Mouse (Mus musculus) c-Kit-positive CD71-negative TER-119-negative erythroid progenitor cells, embryonic 14.5 days (primary cell): ENCODE data around the gene Amz1.

ENCODE experiments used
- DNase-seq: peaks from one replicate; pipeline ENCODE4 v3.0.0-alpha.2; 2013; ENCODE audit warnings: low read depth

Gene Amz1

DNA sequence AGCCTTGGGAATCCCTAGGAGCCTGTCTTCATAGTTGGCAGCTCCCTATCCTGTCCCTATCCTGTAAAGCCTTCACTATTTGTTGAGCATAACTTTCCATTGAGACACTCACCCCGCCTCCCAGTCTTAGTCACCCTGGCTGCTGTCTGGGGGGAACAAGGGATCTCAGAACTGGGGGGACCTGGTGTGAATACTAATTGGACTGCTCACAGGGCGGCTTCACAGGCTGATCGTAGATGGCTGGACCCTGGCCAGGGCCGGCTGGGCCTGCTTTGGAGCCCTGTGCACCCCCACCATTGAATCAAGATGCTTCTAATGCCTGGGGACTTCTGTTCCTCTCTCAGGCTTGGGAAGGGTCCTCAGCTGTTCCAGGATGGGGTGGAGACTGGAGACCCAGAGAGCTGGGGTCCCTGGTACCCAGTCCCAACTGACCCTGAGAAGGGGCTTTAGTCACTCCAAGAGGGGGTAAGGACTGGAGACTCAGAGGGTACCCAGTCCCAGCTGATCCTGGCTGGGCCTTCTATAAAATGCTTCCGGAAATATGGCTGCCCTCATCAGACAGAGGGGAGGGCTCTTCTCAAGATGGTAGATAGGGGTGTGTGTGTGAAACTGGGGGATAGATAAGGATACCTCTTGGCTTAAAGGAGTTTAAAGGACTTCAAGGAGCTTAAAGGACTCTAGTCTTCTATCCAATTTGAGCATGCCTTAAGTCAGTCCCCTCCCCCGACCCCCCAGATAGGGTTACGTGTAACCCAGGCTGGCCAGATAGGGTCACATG is 2.3 kb downstream of the Amz1 start:
- DNase-seq, result no peak

DNA sequence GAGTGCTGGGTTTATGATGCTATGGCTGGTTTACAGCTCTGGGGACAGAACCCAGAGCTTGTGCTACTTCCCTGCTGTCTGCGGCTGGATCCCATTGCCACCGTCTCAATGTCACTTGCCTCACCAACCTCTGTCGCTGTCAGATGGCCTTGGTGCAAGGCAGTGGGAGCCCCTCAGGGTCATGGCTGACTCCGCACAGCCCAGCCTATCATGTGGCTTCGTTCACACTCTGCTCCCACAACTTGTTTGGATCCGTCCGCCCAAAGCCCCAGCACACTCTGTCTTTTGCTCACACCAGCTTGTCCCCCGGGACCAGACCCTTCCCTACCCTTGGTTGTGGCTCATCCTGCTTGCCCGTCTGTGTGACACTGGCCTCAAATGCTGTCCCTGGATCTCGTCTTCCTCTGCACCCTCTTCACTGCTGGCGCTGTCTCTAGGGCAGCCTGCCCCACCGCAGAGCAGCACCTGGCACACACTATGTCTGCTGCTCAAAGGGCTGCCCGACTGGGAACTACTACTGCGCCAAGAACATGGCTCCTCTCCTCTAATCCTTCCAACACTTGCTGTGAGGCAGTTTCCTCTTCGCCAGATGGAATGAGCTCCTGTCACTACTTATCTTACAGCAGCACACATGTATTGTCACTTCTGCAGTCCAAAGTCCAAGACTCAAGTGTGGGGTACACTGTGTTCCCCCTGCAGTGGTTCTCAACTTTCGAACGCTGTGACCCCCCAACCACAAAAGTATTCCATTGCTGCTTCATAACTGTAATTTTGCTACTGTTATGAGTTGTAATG is 3.2 kb downstream of the Amz1 start:
- no peak for DNase-seq

DNA sequence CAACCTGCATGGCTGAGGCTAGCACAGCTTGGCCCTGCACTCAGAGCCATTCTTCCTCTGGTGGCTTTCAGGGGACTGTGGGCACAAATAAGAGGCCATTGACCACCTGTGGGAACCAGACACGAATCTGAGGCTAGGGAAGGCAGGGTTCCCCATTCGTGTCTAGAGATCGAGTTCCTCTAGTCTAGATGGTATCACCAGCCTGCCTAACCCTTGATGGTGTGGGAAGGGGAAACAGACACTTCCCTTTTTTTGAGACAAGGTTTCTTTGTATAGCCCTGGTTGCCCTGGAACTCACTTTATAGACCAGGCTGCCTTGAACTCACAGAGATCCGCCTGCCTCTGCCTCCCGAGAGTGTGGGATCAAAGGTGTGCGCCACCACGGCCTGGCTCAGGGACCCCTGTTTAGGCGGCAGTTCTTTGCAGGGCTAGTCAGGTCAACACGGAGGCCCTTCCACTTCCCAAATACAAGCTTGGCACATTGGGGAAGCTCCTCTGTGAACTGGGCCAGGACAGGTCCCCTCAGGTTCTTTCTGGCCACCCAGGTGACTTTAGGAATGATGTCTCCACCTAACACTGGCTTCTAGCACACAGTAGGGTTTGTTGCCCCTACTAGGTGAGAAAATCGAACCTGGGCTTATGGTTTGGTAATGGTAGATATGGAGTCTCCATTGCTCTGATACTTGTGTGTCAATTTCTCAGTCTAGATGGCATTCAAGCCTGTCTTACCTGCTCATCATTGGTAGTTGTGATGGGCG is 7.3 kb downstream of the Amz1 start:
- no peak for DNase-seq

DNA sequence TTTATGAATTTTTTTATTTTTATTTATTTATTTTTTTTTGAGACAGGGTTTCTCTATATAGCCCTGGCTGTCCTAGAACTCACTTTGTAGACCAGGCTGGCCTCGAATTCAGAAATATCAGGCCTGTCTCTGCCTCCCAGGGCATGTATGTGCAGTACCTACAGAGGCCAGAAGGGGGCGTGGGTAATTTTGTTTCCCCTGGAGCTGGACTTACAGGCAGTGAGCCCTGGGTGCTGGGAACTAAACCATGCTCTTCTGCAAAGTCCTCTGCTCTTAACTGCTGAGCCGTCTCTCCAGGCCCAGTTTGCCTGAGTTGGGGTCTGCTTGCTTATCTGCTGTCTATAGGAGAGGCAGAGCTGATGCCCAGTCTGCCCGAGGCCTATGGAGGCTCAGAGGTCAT is 8.3 kb downstream of the Amz1 start:
- DNase-seq, result no peak

DNA sequence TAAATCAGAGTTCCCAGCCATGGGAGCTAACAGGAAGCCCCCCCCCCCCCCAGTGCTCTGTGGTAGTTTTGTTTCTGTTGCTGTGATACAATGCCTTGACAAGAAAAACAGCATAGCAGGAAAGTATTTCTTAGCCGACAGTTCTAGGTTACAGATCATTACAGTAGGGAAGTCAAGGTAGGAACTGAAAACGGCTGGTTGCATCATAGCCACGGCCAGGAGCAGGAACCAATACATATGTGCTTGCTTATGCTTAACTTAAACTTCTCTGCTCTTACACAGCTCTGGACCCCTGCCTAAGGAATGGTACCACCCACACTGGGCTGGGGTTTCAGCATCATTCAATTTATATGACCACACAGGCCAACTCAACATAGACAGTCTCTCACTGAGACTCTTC is 9.4 kb downstream of the Amz1 start:
- no peak for DNase-seq

DNA sequence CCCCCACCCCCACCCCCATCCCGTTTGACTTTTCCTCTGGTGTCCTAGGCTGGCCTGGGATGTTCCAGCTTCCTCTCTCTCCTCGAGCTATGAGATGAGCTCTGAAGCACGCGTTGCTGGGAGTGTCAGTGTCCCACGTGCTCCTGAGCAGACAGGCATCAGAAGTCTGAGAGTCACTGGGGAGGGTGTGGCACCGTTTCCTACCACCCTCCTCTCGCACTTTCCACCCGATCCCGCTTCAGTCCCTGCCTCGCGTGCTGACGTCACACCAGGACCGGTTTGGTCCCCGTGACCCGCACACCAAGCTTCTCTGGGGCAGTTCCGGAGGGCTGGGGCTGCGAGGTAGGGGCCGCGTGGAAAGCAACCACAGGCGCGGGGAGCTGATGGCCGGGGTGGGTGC is 11.4 kb downstream of the Amz1 start:
- no peak for DNase-seq

DNA sequence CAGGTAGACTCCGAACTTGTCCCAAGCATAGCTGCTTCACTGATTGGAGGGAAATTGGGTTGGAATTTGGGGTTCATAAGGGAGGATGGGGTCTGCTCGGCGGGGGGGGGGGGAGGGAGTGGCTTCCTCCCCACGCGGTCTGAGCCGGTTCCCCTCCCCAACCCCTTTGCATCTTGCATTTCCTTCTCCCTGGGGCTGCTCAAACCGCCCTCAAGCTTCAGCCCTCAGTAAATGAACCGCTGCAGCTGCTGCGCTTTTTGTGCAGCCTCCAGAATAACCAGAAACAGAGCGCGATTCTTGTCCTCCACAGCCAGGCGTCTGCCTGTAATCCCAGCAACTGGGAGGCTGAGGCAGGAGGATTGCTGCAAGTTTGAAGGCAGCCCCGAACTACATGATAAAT is 12.2 kb downstream of the Amz1 start:
- DNase-seq, result no peak

DNA sequence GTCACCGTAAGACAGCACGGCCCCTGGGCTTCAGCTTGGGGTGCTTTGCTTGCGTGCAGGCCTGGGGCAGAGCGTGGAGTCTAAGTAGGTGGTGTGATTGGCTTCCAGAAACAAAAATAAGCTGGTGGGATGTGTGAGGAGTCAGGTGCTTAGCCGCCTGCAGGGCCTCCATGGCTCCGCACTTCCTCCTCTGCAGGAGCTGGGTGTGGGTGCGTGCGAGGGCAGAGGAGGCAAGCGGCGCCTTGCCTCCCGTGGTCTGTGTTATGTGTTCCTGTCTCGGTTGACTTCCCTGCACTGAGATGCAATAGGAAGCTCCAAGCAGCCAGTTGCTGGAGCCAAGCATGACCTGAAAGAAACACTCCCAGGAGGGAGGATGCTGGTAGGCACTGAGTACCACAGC is 15.9 kb downstream of the Amz1 start:
- no peak for DNase-seq

DNA sequence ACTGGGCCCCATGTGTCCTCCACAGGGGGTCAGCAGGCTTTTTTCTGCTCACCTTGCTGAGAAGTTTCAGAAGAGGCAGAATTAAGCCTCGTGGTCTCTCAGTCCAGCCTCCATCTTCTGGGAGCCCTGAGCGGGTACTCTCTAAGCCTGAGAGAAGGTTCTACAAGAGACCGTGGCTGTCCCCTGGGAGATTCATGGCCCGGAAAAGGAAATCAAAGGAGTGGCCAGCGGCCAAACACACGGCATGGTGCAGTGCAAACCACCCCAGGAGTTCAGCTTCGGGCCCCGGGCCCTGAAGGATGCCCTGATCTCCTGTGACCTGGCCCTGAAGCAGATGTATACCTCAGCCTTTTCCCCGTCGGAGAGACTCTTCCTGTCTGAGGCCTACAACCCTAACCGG is 17.1 kb downstream of the Amz1 start:
- no peak for DNase-seq

DNA sequence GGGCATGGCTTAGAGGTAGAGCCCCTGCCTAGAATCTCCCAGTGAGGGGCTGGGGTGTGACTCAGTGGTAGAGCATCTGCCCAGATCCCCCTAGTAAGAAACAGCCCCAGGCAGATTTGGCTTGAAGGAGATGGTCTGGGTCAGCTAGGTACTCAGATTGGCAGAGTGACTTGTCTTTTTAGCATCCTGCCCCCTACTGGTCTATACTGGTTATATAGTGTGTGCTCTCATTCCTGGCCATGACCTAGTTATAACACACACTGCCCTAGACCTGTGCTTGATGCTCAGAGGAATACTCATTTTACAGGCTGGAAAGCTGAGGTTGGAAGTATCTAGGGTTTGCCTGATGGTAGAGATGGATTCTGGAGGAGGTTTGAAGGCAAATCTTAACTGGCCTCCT is 17.9 kb downstream of the Amz1 start:
- DNase-seq, result no peak

DNA sequence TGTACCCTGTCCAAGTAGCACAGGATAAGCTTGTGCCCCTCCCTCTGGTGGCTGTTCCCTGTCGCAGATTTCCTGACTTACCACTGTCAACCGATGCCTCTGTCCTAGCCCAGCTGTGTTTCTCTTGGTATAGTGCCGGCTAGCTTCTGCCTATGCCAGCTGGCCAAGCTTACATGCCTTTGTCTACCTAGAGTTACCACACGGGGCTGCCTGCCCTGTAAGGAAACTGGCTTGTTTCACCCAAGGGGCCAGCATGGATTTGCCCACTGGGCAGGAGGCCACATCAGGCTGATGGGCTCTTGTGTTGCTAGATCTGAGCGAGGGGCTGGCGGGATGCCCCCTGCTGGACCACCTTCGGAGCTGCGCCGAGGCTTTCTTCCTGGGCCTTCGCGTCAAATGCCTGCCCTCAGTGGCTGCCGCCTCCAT is 19.8 kb downstream of the Amz1 start:
- no peak for DNase-seq

DNA sequence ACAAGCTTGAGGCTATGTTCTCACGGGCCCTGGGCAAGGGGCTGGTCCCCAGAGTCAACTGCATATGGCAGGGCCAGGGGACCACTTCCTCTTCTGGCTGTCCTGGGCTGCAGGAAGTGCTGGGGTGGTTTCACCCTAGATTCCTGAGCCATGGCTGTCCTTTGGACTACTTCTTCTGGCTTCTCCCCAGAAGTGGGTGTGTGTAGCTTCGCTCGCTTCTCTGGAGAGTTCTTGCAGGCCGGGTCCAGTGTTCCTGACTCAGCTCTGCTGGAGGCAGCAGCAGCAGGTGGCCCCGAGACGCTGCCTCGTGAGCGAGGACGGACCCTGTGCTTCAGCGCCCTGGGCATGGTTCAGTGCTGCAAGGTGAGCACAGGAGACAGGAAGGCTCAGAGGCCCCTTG is 24.5 kb downstream of the Amz1 start:
- no peak for DNase-seq

DNA sequence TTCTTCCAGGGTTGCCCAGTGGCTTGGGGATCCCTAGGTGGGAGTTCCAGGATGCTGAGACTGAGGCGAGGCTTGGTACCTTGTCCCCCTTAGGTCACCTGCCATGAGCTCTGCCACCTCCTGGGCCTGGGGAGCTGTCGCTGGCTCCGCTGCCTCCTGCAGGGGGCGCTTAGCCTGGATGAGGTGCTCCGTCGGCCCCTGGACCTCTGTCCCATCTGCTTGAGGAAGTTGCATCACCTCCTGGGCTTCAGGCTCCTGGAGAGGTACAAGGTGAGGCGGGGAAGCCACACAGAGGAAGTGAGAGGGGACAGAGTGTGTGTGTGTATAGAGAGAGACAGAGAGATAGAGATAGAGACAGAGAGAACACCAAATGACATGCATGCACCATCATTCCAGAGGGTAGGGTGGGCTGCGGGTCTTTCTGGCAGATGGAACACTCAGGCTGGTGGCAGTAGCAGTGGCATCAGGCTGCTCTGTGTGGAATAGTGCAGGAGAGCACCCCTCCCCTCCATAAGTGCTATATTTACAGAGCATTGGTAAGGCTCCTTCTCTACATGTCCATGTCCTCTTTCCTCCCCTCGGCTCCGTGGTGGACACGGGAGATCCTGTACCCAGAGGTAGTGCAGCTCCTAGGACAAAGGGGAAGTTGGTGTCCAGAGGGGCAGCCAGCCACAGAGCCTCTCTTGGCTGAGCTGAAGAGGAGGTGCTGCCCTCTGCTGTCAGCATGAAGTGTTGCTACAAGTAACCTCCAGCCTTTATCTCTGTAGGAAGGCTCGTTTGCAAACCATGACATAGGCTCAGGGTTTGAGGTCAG is 25.3 kb downstream of the Amz1 start:
- DNase-seq, result peak; percentile 76

DNA sequence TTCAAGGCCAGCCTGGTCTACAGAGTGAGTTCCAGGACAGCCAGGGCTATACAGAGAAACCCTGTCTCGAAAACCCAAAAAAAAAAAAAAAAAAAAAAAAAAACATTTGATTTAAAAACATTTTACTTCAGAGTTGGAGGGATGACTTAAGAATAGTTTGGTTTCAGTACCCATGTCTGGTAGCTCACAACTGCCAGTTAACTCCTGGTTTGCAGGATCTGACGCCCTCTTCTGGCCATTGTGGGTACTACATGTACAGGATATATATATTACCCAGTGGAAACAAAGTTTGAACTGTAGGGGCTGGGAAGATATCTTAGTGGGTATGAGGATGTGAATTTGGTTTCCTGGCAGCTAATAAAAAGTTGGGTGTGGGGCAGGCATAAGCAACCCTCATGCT is 27.0 kb downstream of the Amz1 start:
- DNase-seq, result no peak

DNA sequence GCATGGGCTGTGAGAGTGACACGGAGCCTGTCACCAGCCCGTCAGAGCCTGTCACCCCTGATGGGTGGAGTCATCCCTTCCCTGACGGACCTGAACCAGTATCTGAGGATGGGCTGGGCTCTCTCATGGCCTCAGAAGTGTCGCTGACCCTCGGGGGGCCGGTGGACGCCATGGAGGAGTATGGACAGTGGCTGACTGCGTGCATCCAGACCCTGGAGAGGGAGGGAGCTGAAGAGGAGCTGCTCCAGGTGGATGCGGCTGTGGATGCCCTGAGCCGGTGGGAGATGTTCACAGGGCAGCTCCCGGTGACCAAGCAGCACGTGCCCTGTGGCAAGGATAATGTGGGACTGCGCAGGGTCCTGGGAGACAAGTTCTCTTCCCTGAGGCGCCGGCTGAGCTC is 28.1 kb downstream of the Amz1 start:
- DNase-seq, result no peak

DNA sequence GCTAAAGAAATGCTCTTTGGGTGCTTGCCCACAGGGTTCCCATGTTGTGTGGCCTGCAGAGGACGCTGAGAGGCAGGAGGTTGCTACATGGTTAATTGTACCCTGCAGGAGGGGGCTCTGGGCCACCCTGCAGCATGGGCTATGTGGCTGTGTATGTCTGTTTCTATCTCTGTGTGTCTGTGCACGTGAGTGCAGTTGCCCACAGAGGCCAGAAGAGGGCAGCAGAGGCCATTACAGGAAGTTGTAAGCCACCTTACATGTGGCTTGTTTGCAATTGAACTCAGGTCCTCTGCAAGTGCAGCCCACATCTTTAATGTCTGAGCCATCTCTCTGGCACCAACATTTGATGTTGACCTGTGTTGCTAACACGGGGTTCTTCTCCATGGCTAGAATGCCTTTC is 28.7 kb downstream of the Amz1 start:
- DNase-seq, result no peak

DNA sequence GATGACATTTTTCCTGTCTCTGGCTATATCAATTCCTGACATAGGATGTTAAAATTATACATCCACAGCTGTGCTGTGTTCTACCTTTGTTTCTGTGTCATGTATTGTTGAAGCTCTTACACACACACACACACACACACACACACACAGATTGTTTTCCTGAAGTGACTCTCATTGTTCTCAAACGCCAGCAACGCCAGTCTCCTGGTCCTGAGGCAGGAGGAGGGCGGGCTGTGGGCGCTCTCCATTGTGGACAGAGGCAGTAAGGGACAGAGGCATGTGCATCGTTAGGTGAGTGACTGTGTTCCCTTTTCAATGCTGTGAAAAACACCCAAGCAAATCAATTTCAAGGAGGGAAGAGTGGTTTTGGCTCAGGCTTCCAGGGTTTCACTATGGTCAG is 29.3 kb downstream of the Amz1 start:
- DNase-seq, result no peak

DNA sequence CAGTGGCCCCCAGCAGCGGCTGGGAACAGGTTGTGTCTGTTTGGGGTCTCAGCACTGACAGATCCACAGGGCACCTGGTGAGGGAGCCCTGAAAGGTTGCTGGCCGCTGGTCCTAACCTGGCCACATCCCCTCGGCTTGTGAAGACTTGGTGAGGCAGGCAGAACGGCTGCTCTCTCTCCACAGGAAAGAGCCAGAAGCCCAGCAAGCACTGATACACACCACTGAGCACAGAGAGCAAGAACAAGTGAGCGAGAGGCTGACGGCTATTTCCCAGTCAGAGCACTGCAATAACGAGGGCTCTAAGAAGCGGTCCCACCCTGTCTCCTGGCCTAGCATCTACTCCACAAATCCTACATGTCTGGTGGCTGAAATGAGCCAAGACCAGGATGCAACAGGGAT is 34.9 kb downstream of the Amz1 start:
- DNase-seq, result no peak

DNA sequence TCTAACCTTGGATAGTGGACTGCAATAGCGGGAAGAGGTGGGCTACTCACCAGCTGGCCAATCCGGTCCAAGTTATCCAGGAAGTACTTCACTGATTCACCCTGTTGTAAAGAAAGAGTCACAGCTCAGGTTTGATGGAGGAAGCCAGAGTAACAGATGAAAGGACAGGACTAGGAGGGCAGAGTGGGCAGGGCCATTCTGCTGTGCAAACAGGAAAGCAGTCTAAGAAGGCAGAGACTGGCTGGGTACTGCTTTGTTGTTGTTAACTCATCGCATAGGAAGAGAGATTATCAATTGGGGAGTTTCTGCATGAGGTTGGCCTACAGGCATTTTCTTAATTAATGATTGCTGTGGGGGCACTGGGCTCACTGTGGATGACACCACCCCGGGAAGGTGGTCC is 38.6 kb downstream of the Amz1 start:
- no peak for DNase-seq

DNA sequence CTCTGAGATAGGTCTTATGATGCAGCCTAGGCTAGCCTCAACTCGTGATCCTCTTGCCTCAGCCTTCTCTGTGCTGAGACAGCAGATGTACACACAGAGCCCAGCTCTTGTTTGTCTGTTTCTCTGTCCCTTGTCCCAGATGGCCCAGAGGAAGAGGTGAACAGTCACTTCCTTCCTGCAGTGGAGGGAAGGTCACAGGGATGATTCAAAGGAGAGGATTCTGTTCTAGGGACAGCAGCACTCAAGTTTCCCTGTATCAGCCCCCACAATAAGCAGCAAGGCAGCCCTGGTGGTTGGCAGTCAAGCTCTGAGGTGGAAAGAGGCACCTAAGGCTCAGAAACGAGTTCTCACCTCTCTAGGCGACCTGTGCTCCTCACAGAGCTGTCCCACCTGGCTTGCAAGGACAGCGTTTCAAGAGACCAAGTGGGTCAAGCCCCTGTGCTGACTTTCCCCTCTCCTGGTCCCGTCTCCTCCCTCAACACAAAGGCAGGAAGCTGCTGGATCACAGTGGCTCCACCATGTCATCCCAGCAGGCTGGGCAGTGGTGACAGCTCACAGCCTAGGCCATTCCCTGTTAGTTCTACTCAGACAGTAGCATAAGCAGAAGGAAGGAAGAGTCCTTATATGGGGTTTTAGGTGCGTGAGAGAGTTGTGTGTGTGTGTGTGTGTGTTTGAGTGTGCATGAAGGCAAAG is 41.1 kb downstream of the Amz1 start:
- DNase-seq, result no peak

DNA sequence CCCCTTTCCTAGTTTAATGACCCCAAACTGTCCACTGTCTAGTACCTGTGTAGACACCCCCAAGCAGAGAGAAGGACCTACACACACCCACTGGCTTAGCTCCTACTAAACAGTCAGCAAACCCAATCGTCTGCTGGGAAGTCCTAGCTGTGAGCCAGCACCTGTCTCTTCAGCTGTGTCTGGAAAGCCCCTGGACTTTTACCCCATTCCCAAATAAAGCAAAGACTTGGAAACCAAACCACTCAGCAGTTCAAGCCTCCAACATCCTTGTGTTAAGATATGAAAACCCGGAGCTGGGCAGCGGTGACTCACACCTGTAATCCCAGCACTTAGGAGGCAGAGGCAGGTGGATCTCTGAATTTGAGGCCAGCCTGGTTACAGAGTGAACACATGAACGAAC is 42.6 kb downstream of the Amz1 start:
- DNase-seq, result no peak
